Mouse (Mus musculus): Measurements from ENCODE around the gene Prss3. TPM values are rescaled to one million over a fixed set of nuclear protein-coding genes. Genes with fewer than 3 reads are reported as not detected.
"Not testable (repeated sequence)": the region's sequence is repeated elsewhere in the genome, so short reads cannot be mapped to it uniquely, and the experiment has no call there.

Gene Prss3
- polyA plus RNA-seq (2015; fragmentation: Nextera tagmentation; extraction: Ambion mirVana) = not detected in 2 replicates

GRCm38 (mm10) chr6:41377578-41377977 lies at the start of gene Prss3:
Gene Prss3 (minus strand): TSS chr6:41377678.
- H3K4me1 ChIP-seq (replicated peaks; ENCODE audit: control insufficient read depth, insufficient read depth, low read length); H3K4me3 ChIP-seq (ENCODE audit: low read length); H3K9ac ChIP-seq (ENCODE audit: low read length); ATAC-seq (ENCODE audit: low read depth); H3K4me2 ChIP-seq (ENCODE audit: low read depth, low read length); H3K36me3 ChIP-seq (ENCODE audit: control insufficient read depth, insufficient read depth, low read length); H3K27me3 ChIP-seq (ENCODE audit: control insufficient read depth, insufficient read depth, low read depth, low read length); H3K9me3 ChIP-seq (ENCODE audit: control insufficient read depth, low read length); H3K27ac ChIP-seq (ENCODE audit: low read length): not testable (repeated sequence)

- ATAC-seq (ENCODE audit: low read depth); H3K4me1 ChIP-seq (replicated peaks; ENCODE audit: control insufficient read depth, insufficient read depth, low read length); H3K27me3 ChIP-seq (ENCODE audit: control insufficient read depth, insufficient read depth, low read depth, low read length); H3K36me3 ChIP-seq (ENCODE audit: control insufficient read depth, insufficient read depth, low read length); H3K27ac ChIP-seq (ENCODE audit: low read length); H3K9me3 ChIP-seq (ENCODE audit: control insufficient read depth, low read length); H3K4me3 ChIP-seq (ENCODE audit: low read length); H3K4me2 ChIP-seq (ENCODE audit: low read depth, low read length); H3K9ac ChIP-seq (ENCODE audit: low read length): not testable (repeated sequence)
Observed at GRCm38 (mm10) chr6:41392056-41392455, 14.6 kb upstream of the Prss3 start, which contains the start of gene Gm5771. Gene Gm5771 (plus strand): TSS chr6:41392356.

GRCm38 (mm10) chr6:41391640-41392039 lies 14.2 kb upstream of the Prss3 start:
- not testable (repeated sequence) for H3K9ac ChIP-seq (ENCODE audit: low read length); H3K27ac ChIP-seq (ENCODE audit: low read length); H3K4me2 ChIP-seq (ENCODE audit: low read depth, low read length); H3K9me3 ChIP-seq (ENCODE audit: control insufficient read depth, low read length); H3K4me3 ChIP-seq (ENCODE audit: low read length); H3K4me1 ChIP-seq (replicated peaks; ENCODE audit: control insufficient read depth, insufficient read depth, low read length); ATAC-seq (ENCODE audit: low read depth); H3K36me3 ChIP-seq (ENCODE audit: control insufficient read depth, insufficient read depth, low read length); H3K27me3 ChIP-seq (ENCODE audit: control insufficient read depth, insufficient read depth, low read depth, low read length)
- WGBS = 48% methylated on average over 1 of the region's 1 CpGs

- Histone ChIP-seq H3K27ac (ENCODE audit: low read length) (no peak overlapping the region), H3K36me3 (ENCODE audit: control insufficient read depth, insufficient read depth, low read length) (no peaks in the 10 kb centered on the region), H3K4me3 (ENCODE audit: low read length) (no peak overlapping the region), H3K9ac (ENCODE audit: low read length) (no peak overlapping the region), H3K9me3 (ENCODE audit: control insufficient read depth, low read length) (no peaks in the 10 kb centered on the region), H3K4me2 (ENCODE audit: low read depth, low read length) (no peak overlapping the region), H3K4me1 (replicated peaks; ENCODE audit: control insufficient read depth, insufficient read depth, low read length) (no peaks in the 10 kb centered on the region), H3K27me3 (ENCODE audit: control insufficient read depth, insufficient read depth, low read depth, low read length) (no peaks in the 10 kb centered on the region)
- no peak for ATAC-seq (ENCODE audit: low read depth)
- WGBS = 65% methylated on average over 2 of the region's 2 CpGs
Observed at GRCm38 (mm10) chr6:41386781-41387180, 9.3 kb upstream of the Prss3 start.

- 67% methylated on average over 1 of the region's 2 CpGs for WGBS
- H3K9ac ChIP-seq (ENCODE audit: low read length); H3K4me2 ChIP-seq (ENCODE audit: low read depth, low read length); H3K9me3 ChIP-seq (ENCODE audit: control insufficient read depth, low read length); ATAC-seq (ENCODE audit: low read depth); H3K36me3 ChIP-seq (ENCODE audit: control insufficient read depth, insufficient read depth, low read length); H3K27me3 ChIP-seq (ENCODE audit: control insufficient read depth, insufficient read depth, low read depth, low read length); H3K4me1 ChIP-seq (replicated peaks; ENCODE audit: control insufficient read depth, insufficient read depth, low read length); H3K4me3 ChIP-seq (ENCODE audit: low read length); H3K27ac ChIP-seq (ENCODE audit: low read length): not testable (repeated sequence)
Observed at GRCm38 (mm10) chr6:41373772-41374171, 3.7 kb downstream of the Prss3 start.

- Histone ChIP-seq H3K27me3 (ENCODE audit: control insufficient read depth, insufficient read depth, low read depth, low read length) (no peaks in the 10 kb centered on the region), H3K4me1 (replicated peaks; ENCODE audit: control insufficient read depth, insufficient read depth, low read length) (no peaks in the 10 kb centered on the region), H3K4me3 (ENCODE audit: low read length) (no peak within 1 kb of the TSS), H3K9ac (ENCODE audit: low read length) (no peak within 1 kb of the TSS), H3K36me3 (ENCODE audit: control insufficient read depth, insufficient read depth, low read length) (no peaks in the 10 kb centered on the region), H3K4me2 (ENCODE audit: low read depth, low read length) (no peak within 1 kb of the TSS), H3K27ac (ENCODE audit: low read length) (no peak within 1 kb of the TSS), H3K9me3 (ENCODE audit: control insufficient read depth, low read length) (no peaks in the 10 kb centered on the region)
- ATAC-seq (ENCODE audit: low read depth) = no peak
- WGBS = 64% methylated on average over 2 of the region's 2 CpGs
Observed at GRCm38 (mm10) chr6:41353932-41354331, 23.5 kb downstream of the Prss3 start, which contains the start of gene Try10. Gene Try10 (plus strand): TSS chr6:41354105.

Other genes starting within 250 kb of the Prss3 start
- gene Try4, start 75.4 kb downstream of the Prss3 start, polyA plus RNA-seq (2015; fragmentation: Nextera tagmentation; extraction: Ambion mirVana) = not detected in 2 replicates
- not detected in 2 replicates for gene Try5, start 60.8 kb downstream of the Prss3 start, polyA plus RNA-seq (2015; fragmentation: Nextera tagmentation; extraction: Ambion mirVana)
- gene Try10, start 23.6 kb downstream of the Prss3 start, polyA plus RNA-seq (2015; fragmentation: Nextera tagmentation; extraction: Ambion mirVana) = not detected in 2 replicates
- gene Gm5771, start 14.7 kb upstream of the Prss3 start, polyA plus RNA-seq (2015; fragmentation: Nextera tagmentation; extraction: Ambion mirVana) = not detected in 2 replicates
- gene Gm10334, start 68.5 kb upstream of the Prss3 start, polyA plus RNA-seq (2015; fragmentation: Nextera tagmentation; extraction: Ambion mirVana) = not detected in 2 replicates
- 0.44 TPM in 1 of 2 replicates, not detected in the other for gene Prss1, start 81.3 kb upstream of the Prss3 start, polyA plus RNA-seq (2015; fragmentation: Nextera tagmentation; extraction: Ambion mirVana)
- gene Prss2, start 144.1 kb upstream of the Prss3 start, polyA plus RNA-seq (2015; fragmentation: Nextera tagmentation; extraction: Ambion mirVana) = not detected in 2 replicates
- 12.0 and 15.6 TPM in 2 replicates for gene Ephb6, start 227.8 kb upstream of the Prss3 start, polyA plus RNA-seq (2015; fragmentation: Nextera tagmentation; extraction: Ambion mirVana)

Measured in lung, embryonic 16.5 days (tissue).